Mouse (Mus musculus) cerebellum, adult 8-10 months (tissue): ENCODE data around the gene Akr1b7.
"Not testable (repeated sequence)": the region's sequence is repeated elsewhere in the genome, so short reads cannot be mapped to it uniquely, and the experiment has no call there.

ENCODE experiments used
- DNase-seq: peaks from one replicate; pipeline ENCODE4 v3.0.0; 2022

The Akr1b7 gene

GRCm38 (mm10) chr6:34412023-34412422 is at the start of gene Akr1b7:
TSS of gene Akr1b7 (plus strand) at chr6:34412334.
- no peak for DNase-seq

GRCm38 (mm10) chr6:34364217-34365136 is 47.7 kb upstream of the Akr1b7 start:
- no peak for DNase-seq

GRCm38 (mm10) chr6:34367998-34368397 is 44.1 kb upstream of the Akr1b7 start:
- DNase-seq: no peak

GRCm38 (mm10) chr6:34370081-34370480 is 42.1 kb upstream of the Akr1b7 start:
- no peak for DNase-seq

GRCm38 (mm10) chr6:34371700-34372351 is 40.3 kb upstream of the Akr1b7 start:
- DNase-seq: peak; percentile 77

- no peak for DNase-seq
Observed at GRCm38 (mm10) chr6:34373841-34374240, 38.3 kb upstream of the Akr1b7 start.

- DNase-seq: not testable (repeated sequence)
Observed at GRCm38 (mm10) chr6:34375888-34376287, 36.2 kb upstream of the Akr1b7 start.

- DNase-seq: no peak
Observed at GRCm38 (mm10) chr6:34383401-34383800, 28.7 kb upstream of the Akr1b7 start.

GRCm38 (mm10) chr6:34384110-34384661 is 27.9 kb upstream of the Akr1b7 start, which contains the start of gene Akr1b10:
TSS of gene Akr1b10 (plus strand) at chr6:34384218.
- peak; percentile 65 for DNase-seq

- peak; percentile 10 for DNase-seq
Observed at GRCm38 (mm10) chr6:34384701-34385370, 27.3 kb upstream of the Akr1b7 start.

- DNase-seq: no peak
Observed at GRCm38 (mm10) chr6:34388420-34389156, 23.5 kb upstream of the Akr1b7 start.

- no peak for DNase-seq
Observed at GRCm38 (mm10) chr6:34395897-34396296, 16.2 kb upstream of the Akr1b7 start.

GRCm38 (mm10) chr6:34398431-34398830 is 13.7 kb upstream of the Akr1b7 start:
- DNase-seq: no peak

GRCm38 (mm10) chr6:34399606-34400220 is 12.4 kb upstream of the Akr1b7 start:
- no peak for DNase-seq

GRCm38 (mm10) chr6:34400696-34401095 is 11.4 kb upstream of the Akr1b7 start:
- DNase-seq: no peak

GRCm38 (mm10) chr6:34406746-34407145 is 5.4 kb upstream of the Akr1b7 start:
- no peak for DNase-seq

GRCm38 (mm10) chr6:34407403-34407802 is 4.7 kb upstream of the Akr1b7 start:
- no peak for DNase-seq

- no peak for DNase-seq
Observed at GRCm38 (mm10) chr6:34412688-34413087, 554 bp downstream of the Akr1b7 start.

- not testable (repeated sequence) for DNase-seq
Observed at GRCm38 (mm10) chr6:34413386-34413785, 1.3 kb downstream of the Akr1b7 start.

- no peak for DNase-seq
Observed at GRCm38 (mm10) chr6:34416521-34416920, 4.4 kb downstream of the Akr1b7 start.

GRCm38 (mm10) chr6:34419071-34419470 is 6.9 kb downstream of the Akr1b7 start:
- DNase-seq: no peak

- no peak for DNase-seq
Observed at GRCm38 (mm10) chr6:34439006-34439405, 26.9 kb downstream of the Akr1b7 start.
